Mouse (Mus musculus): ENCODE results near the gene Prps2. TPM values are rescaled to one million over a fixed set of nuclear protein-coding genes. Genes with fewer than 3 reads are reported as not detected.

Gene Prps2
- total and polyA plus RNA-seq, 3 experiments = 43.9 to 74.3 (median 73.1) TPM

DNA sequence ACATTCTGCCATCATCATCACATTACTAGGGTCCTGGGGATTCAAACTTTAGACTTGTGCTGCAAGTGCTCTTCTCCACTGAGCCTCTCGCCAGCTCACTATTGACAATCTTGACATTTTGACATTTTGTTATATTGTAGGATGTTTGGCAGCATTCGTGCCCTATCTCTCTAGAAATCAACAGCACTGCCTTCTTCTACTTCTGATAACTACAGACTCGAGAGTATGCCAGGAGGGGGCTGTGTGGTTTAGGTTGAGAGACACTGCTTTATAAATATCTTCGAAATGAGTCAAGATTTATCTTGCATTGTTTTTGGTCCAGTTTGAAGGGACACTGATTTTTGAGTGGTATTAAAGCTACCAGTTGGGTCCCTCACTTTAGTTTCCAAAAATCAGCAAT, 51.6 kb downstream of the Prps2 start:
- Histone ChIP-seq H3K9ac (ENCODE audit: insufficient read depth, low read depth) (peak overlapping the region; percentile 18; the same call in 1 of the 2 replicates), H3K4me1 (ENCODE audit: control insufficient read depth in 1 of 2, insufficient read depth in 2 of 2) (peaks cover 0 to 33% of the 10 kb centered on the region in 2 experiments; a peak in 2 of 4 replicates), H3K79me2 (replicated peaks; ENCODE audit: control insufficient read depth, extremely low read depth, insufficient read depth, poor library complexity, severe bottlenecking) (peaks cover 7% of the 10 kb centered on the region), H3K4me2 (ENCODE audit: insufficient read depth, low read depth, poor library complexity, severe bottlenecking) (peak overlapping the region; percentile 45; the same call in 1 of the 2 replicates), H3K9me3 (replicated peaks; ENCODE audit: low read length) (no peaks in the 10 kb centered on the region), H3K27ac (ENCODE audit: insufficient read depth, low read depth) (peak overlapping the region; percentile 53), H3K27me3 (replicated peaks) (no peaks in the 10 kb centered on the region), H3K4me3 (replicated peaks in 1 of 3; ENCODE audit: low read depth in 2 of 3, low read length in 2 of 3, poor library complexity in 1 of 3) (no peak overlapping the region), H3K36me3 (replicated peaks in 1 of 2; ENCODE audit: control insufficient read depth in 1 of 2, insufficient read depth in 1 of 2, low read length in 1 of 2) (no peaks in the 10 kb centered on the region)
- in situ Hi-C loops (cut with MboI; ENCODE audit: low pct_ligation_motif_present, low pct_unique_long_range_greater_than_20kb, low sequenced_read_pairs) = no loop called here
- dilution Hi-C loops (cut with MboI; ENCODE audit: extremely low pct_ligation_motif_present, extremely low pct_unique_long_range_greater_than_20kb, low sequenced_read_pairs) = no loop called here
- no peak for TF ChIP-seq ZKSCAN1 (IDR thresholded peaks at IDR 0.05; ENCODE audit: borderline replicate concordance, low read depth, low read length)
- TF ChIP-seq MAFK (IDR thresholded peaks at IDR 0.05; ENCODE audit: insufficient replicate concordance, low read length) = no peak
- no peak for TF ChIP-seq MEF2A (IDR thresholded peaks at IDR 0.05; ENCODE audit: borderline replicate concordance, low read depth, low read length)
- TF ChIP-seq ELF1 (IDR thresholded peaks at IDR 0.05; ENCODE audit: low read depth, low read length) = no peak
- TF ChIP-seq ZMIZ1 (IDR thresholded peaks at IDR 0.05; ENCODE audit: low read depth, low read length) = no peak
- no peak for TF ChIP-seq JUN (IDR thresholded peaks at IDR 0.05; ENCODE audit: insufficient read depth, low read depth, low read length)
- TF ChIP-seq UBTF (IDR thresholded peaks at IDR 0.05; ENCODE audit: low read depth, low read length) = no peak
- DNase-seq (ENCODE audit: extremely low read depth) = no peak

GRCm38 (mm10) chrX:167330399-167330798, 52.1 kb downstream of the Prps2 start, which contains the start of gene Tlr7:
Gene Tlr7 (minus strand): TSS chrX:167330558.
- peak; percentile 44 for DNase-seq (ENCODE audit: extremely low read depth)
- in situ Hi-C loops (cut with MboI; ENCODE audit: low pct_ligation_motif_present, low pct_unique_long_range_greater_than_20kb, low sequenced_read_pairs) = no loop called here
- Histone ChIP-seq H3K27ac (ENCODE audit: insufficient read depth, low read depth) (peak within 1 kb of the TSS; percentile 66), H3K4me3 (replicated peaks in 1 of 3; ENCODE audit: low read depth in 2 of 3, low read length in 2 of 3, poor library complexity in 1 of 3) (peak within 1 kb of the TSS; percentile 38 to 70 (median 52)), H3K9me3 (replicated peaks; ENCODE audit: low read length) (no peaks in the 10 kb centered on the region), H3K4me2 (ENCODE audit: insufficient read depth, low read depth, poor library complexity, severe bottlenecking) (peak within 1 kb of the TSS; percentile 89), H3K4me1 (ENCODE audit: control insufficient read depth in 1 of 2, insufficient read depth in 2 of 2) (peaks cover 3 to 39% of the 10 kb centered on the region in 2 experiments; a peak in 3 of 4 replicates), H3K79me2 (replicated peaks; ENCODE audit: control insufficient read depth, extremely low read depth, insufficient read depth, poor library complexity, severe bottlenecking) (peaks cover 7% of the 10 kb centered on the region), H3K36me3 (replicated peaks in 1 of 2; ENCODE audit: control insufficient read depth in 1 of 2, insufficient read depth in 1 of 2, low read length in 1 of 2) (peaks cover 0 to 4% of the 10 kb centered on the region in 2 experiments), H3K9ac (ENCODE audit: insufficient read depth, low read depth) (peak within 1 kb of the TSS; percentile 68), H3K27me3 (replicated peaks) (no peaks in the 10 kb centered on the region)
- dilution Hi-C loops (cut with MboI; ENCODE audit: extremely low pct_ligation_motif_present, extremely low pct_unique_long_range_greater_than_20kb, low sequenced_read_pairs) = no loop called here
- TF ChIP-seq MXI1 (IDR thresholded peaks at IDR 0.05; ENCODE audit: low read depth, low read length) (peak; percentile 47; the same call in 1 of the 2 replicates), KAT2A (IDR thresholded peaks at IDR 0.05; ENCODE audit: insufficient replicate concordance, low read length) (no peak), RAD21 (IDR thresholded peaks at IDR 0.05; ENCODE audit: low read depth, low read length) (no peak), MAX (IDR thresholded peaks at IDR 0.05; ENCODE audit: low read length) (no peak), ZKSCAN1 (IDR thresholded peaks at IDR 0.05; ENCODE audit: borderline replicate concordance, low read depth, low read length) (no peak), GABPA (IDR thresholded peaks at IDR 0.05; ENCODE audit: insufficient replicate concordance, low read depth, low read length) (no peak), USF1 (IDR thresholded peaks at IDR 0.05; ENCODE audit: low read depth, low read length) (no peak), E2F4 (IDR thresholded peaks at IDR 0.05; ENCODE audit: insufficient replicate concordance, low read depth, low read length) (no peak), MYC (IDR thresholded peaks at IDR 0.05; ENCODE audit: low read depth, low read length) (no peak), TBP (conservative IDR thresholded peaks at IDR 0.05; ENCODE audit: low read depth, low read length) (peak; percentile 64), EP300 (IDR thresholded peaks at IDR 0.05; ENCODE audit: low read length) (no peak), ZNF384 (IDR thresholded peaks at IDR 0.05; ENCODE audit: low read depth, low read length) (peak; percentile 86), RCOR1 (conservative IDR thresholded peaks at IDR 0.05; ENCODE audit: low read depth, low read length) (no peak), POLR2A (IDR thresholded peaks at IDR 0.05; ENCODE audit: low read depth, low read length) (peak; percentile 48), UBTF (IDR thresholded peaks at IDR 0.05; ENCODE audit: low read depth, low read length) (no peak), ETS1 (conservative IDR thresholded peaks at IDR 0.05; ENCODE audit: low read depth, low read length) (no peak), POLR2AphosphoS2 (IDR thresholded peaks at IDR 0.05; ENCODE audit: low read depth, low read length) (no peak), BHLHE40 (IDR thresholded peaks at IDR 0.05; ENCODE audit: low read depth, low read length) (peak; percentile 31)

Measured in CH12.LX (cell line).